Mouse (Mus musculus) lung, adult 10 weeks (tissue): ENCODE measurements around the gene Esp15. TPM values are rescaled to one million over a fixed set of nuclear protein-coding genes. Genes with fewer than 3 reads are reported as not detected.

ENCODE experiments used
- polyA plus RNA-seq: library from polyadenylated mRNA; stranded (reverse); fragments of 350-450 nt; fragmentation: Illumina TruSeq; extraction: RNeasy Lipid Tissue Mini Kit (QIAGEN cat#74804); gene quantifications from one replicate; pipeline ENCODE4 v1.2.3, GENCODE M21; 2014; ENCODE audit warnings: low read depth, low replicate concordance; ENCODE audit not compliant: insufficient read depth

Gene Esp15
- polyA plus RNA-seq: not detected

DNA sequence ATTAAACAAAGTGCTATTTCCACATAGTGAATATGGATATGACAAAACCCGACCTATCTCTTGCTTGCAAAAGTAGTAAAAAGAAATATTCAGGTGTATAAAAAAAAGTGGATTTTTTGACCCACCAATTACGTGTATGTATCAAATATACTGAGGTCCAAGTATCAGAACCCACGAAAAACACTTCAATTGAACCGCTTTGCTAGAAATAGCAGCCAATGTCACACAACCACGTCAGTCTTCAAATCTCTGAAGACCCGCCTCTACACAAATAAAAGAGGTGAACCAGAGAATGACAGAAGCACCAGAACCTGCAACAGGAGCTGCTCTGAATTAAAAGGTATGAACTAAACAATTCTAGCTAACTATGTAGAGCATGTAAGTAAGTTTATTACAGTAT is at the start of gene Esp15:
TSS of gene Esp15 (plus strand) at position 301 of the 400 bp plus-strand sequence.

Other genes with a start within 250 kb of the Esp15 start
- gene Esp18, start 234.6 kb upstream of the Esp15 start, polyA plus RNA-seq: not detected
- gene Esp16, start 104.8 kb upstream of the Esp15 start, polyA plus RNA-seq: not detected